Mouse (Mus musculus): ENCODE measurements around the gene Ddx43. TPM values are rescaled to one million over a fixed set of nuclear protein-coding genes. Genes with fewer than 3 reads are reported as not detected.
A peak's percentile ranks its signal among the peaks of the same experiment; 100 is the strongest.

Gene Ddx43
- polyA plus RNA-seq, 1 experiment from 2014 or later, result 0.75 TPM

GRCm38 (mm10) chr9:78428870-78429432 is 33.4 kb downstream of the Ddx43 start:
- no peak for DNase-seq (ENCODE audit: low spot score)
- Histone ChIP-seq H3K27me3 (ENCODE audit: control insufficient read depth, insufficient read depth, low read length) (no peaks in the 10 kb centered on the region), H3K4me3 (replicated peaks; ENCODE audit: low read length) (no peak overlapping the region), H3K4me2 (replicated peaks) (no peak overlapping the region), H3K27ac (no peak overlapping the region), H3K9ac (no peak overlapping the region), H3K4me1 (replicated peaks; ENCODE audit: control insufficient read depth, insufficient read depth, low read length) (no peaks in the 10 kb centered on the region; the same call in 1 of the 2 replicates), H3K9me3 (ENCODE audit: control insufficient read depth, low read length) (no peaks in the 10 kb centered on the region), H3K36me3 (replicated peaks; ENCODE audit: control insufficient read depth, insufficient read depth) (no peaks in the 10 kb centered on the region)
- WGBS, result 85% methylated on average over 4 of the region's 4 CpGs
- no peak for ATAC-seq (ENCODE audit: low FRiP score)

DNA sequence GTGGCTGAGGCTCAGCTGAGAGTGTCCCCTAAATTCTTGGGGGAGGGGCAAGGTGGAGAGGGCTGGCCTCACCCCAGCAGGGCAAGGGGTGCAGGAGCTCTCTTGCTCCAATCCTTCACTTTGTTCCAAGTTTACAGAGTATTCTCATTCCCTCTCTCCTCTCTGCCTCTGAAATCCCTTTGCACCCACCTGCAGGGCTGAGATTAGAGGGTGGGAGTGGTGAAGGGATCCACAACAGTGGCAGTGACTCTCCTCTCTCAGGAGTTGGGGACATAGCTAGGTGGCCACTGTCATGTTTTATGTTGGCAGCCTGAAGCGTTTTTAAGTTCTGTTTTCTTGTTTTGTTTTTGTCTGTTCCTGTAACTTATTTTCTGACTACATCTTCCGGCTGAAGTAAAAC is 34.0 kb downstream of the Ddx43 start:
- Histone ChIP-seq H3K4me3 (replicated peaks; ENCODE audit: low read length) (no peak overlapping the region), H3K27me3 (ENCODE audit: control insufficient read depth, insufficient read depth, low read length) (no peaks in the 10 kb centered on the region), H3K36me3 (replicated peaks; ENCODE audit: control insufficient read depth, insufficient read depth) (no peaks in the 10 kb centered on the region), H3K9ac (no peak overlapping the region), H3K9me3 (ENCODE audit: control insufficient read depth, low read length) (no peaks in the 10 kb centered on the region), H3K4me2 (replicated peaks) (no peak overlapping the region), H3K4me1 (replicated peaks; ENCODE audit: control insufficient read depth, insufficient read depth, low read length) (no peaks in the 10 kb centered on the region; the same call in 1 of the 2 replicates), H3K27ac (no peak overlapping the region)
- DNase-seq (ENCODE audit: low spot score) (no peak), ATAC-seq (ENCODE audit: low FRiP score) (no peak)
- 57% methylated on average over 2 of the region's 2 CpGs for WGBS

DNA sequence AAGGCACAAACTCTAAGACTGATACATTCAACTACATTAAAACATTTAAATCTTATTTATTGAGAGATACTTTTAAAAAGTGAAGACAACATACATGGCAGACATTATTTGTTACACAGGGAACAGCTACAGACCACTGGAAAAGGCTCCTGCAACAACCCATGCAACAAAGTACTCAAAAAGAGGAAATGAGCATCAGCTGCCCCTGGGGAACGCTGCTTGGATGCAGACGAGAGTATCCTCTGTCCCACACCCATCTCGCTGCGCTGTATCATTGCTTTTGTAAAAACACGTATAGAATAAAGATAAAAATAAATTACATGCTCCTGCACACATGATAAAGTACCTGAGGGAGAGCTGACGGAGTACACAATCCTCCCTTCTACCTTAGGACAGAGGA is 34.9 kb downstream of the Ddx43 start:
- no peak overlapping the region for H3K9ac ChIP-seq
- H3K4me1 ChIP-seq (replicated peaks; ENCODE audit: control insufficient read depth, insufficient read depth, low read length), result no peaks in the 10 kb centered on the region; the same call in 1 of the 2 replicates
- H3K27ac ChIP-seq, result no peak overlapping the region
- ATAC-seq (ENCODE audit: low FRiP score), result no peak
- H3K4me3 ChIP-seq (replicated peaks; ENCODE audit: low read length), result no peak overlapping the region
- H3K27me3 ChIP-seq (ENCODE audit: control insufficient read depth, insufficient read depth, low read length), result no peaks in the 10 kb centered on the region
- no peak for DNase-seq (ENCODE audit: low spot score)
- 82% methylated on average over 6 of the region's 6 CpGs for WGBS
- no peaks in the 10 kb centered on the region for H3K36me3 ChIP-seq (replicated peaks; ENCODE audit: control insufficient read depth, insufficient read depth)
- H3K4me2 ChIP-seq (replicated peaks), result no peak overlapping the region
- H3K9me3 ChIP-seq (ENCODE audit: control insufficient read depth, low read length), result no peaks in the 10 kb centered on the region

DNA sequence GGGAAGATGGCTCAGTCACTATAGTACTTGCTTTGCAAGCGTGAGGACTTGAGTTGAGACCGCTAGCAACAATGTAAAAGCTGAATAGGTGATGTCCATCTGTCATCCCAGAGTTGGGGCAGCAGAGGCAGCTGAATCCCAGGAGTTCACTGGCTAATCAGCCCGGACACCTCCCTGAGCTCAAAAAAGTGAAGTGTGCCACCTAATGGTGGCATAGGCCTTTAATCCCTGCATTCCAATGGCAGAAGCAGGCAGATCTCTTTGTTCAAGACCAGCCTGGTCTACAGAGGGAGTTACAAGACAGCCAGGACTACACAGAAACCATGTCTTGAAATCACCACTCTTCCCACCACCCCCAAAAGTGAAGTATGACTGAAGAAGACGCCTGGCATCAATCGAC is 36.9 kb downstream of the Ddx43 start:
- H3K9ac ChIP-seq, result no peak overlapping the region
- H3K4me2 ChIP-seq (replicated peaks), result no peak overlapping the region
- no peak overlapping the region for H3K4me3 ChIP-seq (replicated peaks; ENCODE audit: low read length)
- no peak for ATAC-seq (ENCODE audit: low FRiP score)
- no peaks in the 10 kb centered on the region for H3K9me3 ChIP-seq (ENCODE audit: control insufficient read depth, low read length)
- no peak overlapping the region for H3K27ac ChIP-seq
- no peaks in the 10 kb centered on the region for H3K27me3 ChIP-seq (ENCODE audit: control insufficient read depth, insufficient read depth, low read length)
- no peaks in the 10 kb centered on the region for H3K36me3 ChIP-seq (replicated peaks; ENCODE audit: control insufficient read depth, insufficient read depth)
- no peak for DNase-seq (ENCODE audit: low spot score)
- no peaks in the 10 kb centered on the region; the same call in 1 of the 2 replicates for H3K4me1 ChIP-seq (replicated peaks; ENCODE audit: control insufficient read depth, insufficient read depth, low read length)
- 87% methylated on average over 5 of the region's 5 CpGs for WGBS

DNA sequence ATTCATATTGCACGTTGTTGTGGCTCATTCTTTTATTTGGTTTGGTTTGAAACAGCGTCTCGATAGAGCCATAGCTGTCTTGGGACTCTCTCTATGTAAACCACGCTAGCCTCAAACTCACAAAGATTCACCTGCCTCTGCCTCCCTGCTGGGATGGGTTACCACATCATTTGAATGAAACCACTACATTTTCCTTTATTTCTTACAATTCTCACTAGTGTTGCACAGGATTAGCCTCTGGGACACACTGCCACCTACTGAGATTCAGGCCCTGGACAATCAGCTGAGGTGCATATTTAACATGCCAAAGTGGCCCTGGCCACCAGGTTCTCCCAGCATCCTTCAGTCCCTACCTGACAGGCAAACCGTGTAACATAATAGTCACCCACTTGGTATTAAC is 43.8 kb downstream of the Ddx43 start:
- ATAC-seq (ENCODE audit: low FRiP score) (no peak), DNase-seq (ENCODE audit: low spot score) (no peak)
- Histone ChIP-seq H3K4me1 (replicated peaks; ENCODE audit: control insufficient read depth, insufficient read depth, low read length) (0 out of 2 replicates have a peak, but pooled peaks cover 7% of the 10 kb centered on the region), H3K9me3 (ENCODE audit: control insufficient read depth, low read length) (no peaks in the 10 kb centered on the region), H3K36me3 (replicated peaks; ENCODE audit: control insufficient read depth, insufficient read depth) (no peaks in the 10 kb centered on the region), H3K9ac (no peak overlapping the region), H3K27me3 (ENCODE audit: control insufficient read depth, insufficient read depth, low read length) (peaks cover 56% of the 10 kb centered on the region), H3K4me2 (replicated peaks) (no peak overlapping the region), H3K27ac (no peak overlapping the region), H3K4me3 (replicated peaks; ENCODE audit: low read length) (no peak overlapping the region)
- WGBS, result 70% methylated on average over 5 of the region's 5 CpGs

- 0 out of 2 replicates have a peak, but pooled peaks cover 7% of the 10 kb centered on the region for H3K4me1 ChIP-seq (replicated peaks; ENCODE audit: control insufficient read depth, insufficient read depth, low read length)
- no peaks in the 10 kb centered on the region for H3K36me3 ChIP-seq (replicated peaks; ENCODE audit: control insufficient read depth, insufficient read depth)
- 0 out of 2 replicates have a peak overlapping the region, but pooled peaks have one; percentile 44 for H3K9ac ChIP-seq
- H3K4me2 ChIP-seq (replicated peaks), result peak overlapping the region; percentile 64
- ATAC-seq (ENCODE audit: low FRiP score) (no peak), DNase-seq (ENCODE audit: low spot score) (no peak)
- H3K9me3 ChIP-seq (ENCODE audit: control insufficient read depth, low read length), result no peaks in the 10 kb centered on the region
- peaks cover 80% of the 10 kb centered on the region for H3K27me3 ChIP-seq (ENCODE audit: control insufficient read depth, insufficient read depth, low read length)
- peak overlapping the region; percentile 43 for H3K4me3 ChIP-seq (replicated peaks; ENCODE audit: low read length)
- H3K27ac ChIP-seq, result no peak overlapping the region
- WGBS, result 5% methylated on average over 9 of the region's 9 CpGs
These were observed 46.6 kb downstream of the Ddx43 start for GRCm38 (mm10) chr9:78442237-78442578.

GRCm38 (mm10) chr9:78442579-78443392 is 47.2 kb downstream of the Ddx43 start, which contains the start of gene Cgas:
TSS of gene Cgas (minus strand) at chr9:78443237.
- WGBS, result 1% methylated on average over 81 of the region's 81 CpGs
- Histone ChIP-seq H3K27ac (no peak within 1 kb of the TSS), H3K4me2 (replicated peaks) (peak within 1 kb of the TSS; percentile 64), H3K4me1 (replicated peaks; ENCODE audit: control insufficient read depth, insufficient read depth, low read length) (peaks cover 10% of the 10 kb centered on the region; the same call in 1 of the 2 replicates), H3K36me3 (replicated peaks; ENCODE audit: control insufficient read depth, insufficient read depth) (no peaks in the 10 kb centered on the region), H3K9me3 (ENCODE audit: control insufficient read depth, low read length) (no peaks in the 10 kb centered on the region), H3K4me3 (replicated peaks; ENCODE audit: low read length) (peak within 1 kb of the TSS; percentile 43), H3K27me3 (ENCODE audit: control insufficient read depth, insufficient read depth, low read length) (peaks cover 81% of the 10 kb centered on the region), H3K9ac (peak within 1 kb of the TSS; percentile 44; the same call in 1 of the 2 replicates)
- peak; percentile 68; the same call in 1 of the 2 replicates for ATAC-seq (ENCODE audit: low FRiP score)
- DNase-seq (ENCODE audit: low spot score), result peak; percentile 28

DNA sequence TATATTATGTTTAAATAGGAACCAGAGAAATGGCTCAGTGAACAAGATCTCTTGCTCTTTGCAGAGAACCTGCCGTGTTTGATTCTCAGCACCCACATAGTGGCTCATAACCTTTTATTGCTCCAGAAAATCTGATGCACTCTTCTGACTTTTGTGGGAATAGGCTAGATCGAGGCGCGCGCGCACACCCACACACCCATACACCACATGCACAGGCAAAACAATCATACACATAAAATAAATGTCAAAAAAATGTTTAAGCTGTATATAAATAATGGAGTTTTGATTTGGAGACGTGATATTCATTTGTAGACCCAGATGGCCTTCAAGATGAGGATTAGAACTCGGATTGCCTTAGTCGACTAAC is 52.0 kb downstream of the Ddx43 start:
- peaks cover 43% of the 10 kb centered on the region for H3K27me3 ChIP-seq (ENCODE audit: control insufficient read depth, insufficient read depth, low read length)
- WGBS, result 26% methylated on average over 9 of the region's 9 CpGs
- peak overlapping the region; percentile 97 for H3K4me3 ChIP-seq (replicated peaks; ENCODE audit: low read length)
- peak overlapping the region; percentile 87 for H3K9ac ChIP-seq
- DNase-seq (ENCODE audit: low spot score), result no peak
- no peak; the same call in 1 of the 2 replicates for ATAC-seq (ENCODE audit: low FRiP score)
- peaks cover 22% of the 10 kb centered on the region for H3K36me3 ChIP-seq (replicated peaks; ENCODE audit: control insufficient read depth, insufficient read depth)
- H3K27ac ChIP-seq, result no peak overlapping the region
- H3K4me2 ChIP-seq (replicated peaks), result peak overlapping the region; percentile 70
- no peaks in the 10 kb centered on the region for H3K9me3 ChIP-seq (ENCODE audit: control insufficient read depth, low read length)
- H3K4me1 ChIP-seq (replicated peaks; ENCODE audit: control insufficient read depth, insufficient read depth, low read length), result peaks cover 18% of the 10 kb centered on the region

DNA sequence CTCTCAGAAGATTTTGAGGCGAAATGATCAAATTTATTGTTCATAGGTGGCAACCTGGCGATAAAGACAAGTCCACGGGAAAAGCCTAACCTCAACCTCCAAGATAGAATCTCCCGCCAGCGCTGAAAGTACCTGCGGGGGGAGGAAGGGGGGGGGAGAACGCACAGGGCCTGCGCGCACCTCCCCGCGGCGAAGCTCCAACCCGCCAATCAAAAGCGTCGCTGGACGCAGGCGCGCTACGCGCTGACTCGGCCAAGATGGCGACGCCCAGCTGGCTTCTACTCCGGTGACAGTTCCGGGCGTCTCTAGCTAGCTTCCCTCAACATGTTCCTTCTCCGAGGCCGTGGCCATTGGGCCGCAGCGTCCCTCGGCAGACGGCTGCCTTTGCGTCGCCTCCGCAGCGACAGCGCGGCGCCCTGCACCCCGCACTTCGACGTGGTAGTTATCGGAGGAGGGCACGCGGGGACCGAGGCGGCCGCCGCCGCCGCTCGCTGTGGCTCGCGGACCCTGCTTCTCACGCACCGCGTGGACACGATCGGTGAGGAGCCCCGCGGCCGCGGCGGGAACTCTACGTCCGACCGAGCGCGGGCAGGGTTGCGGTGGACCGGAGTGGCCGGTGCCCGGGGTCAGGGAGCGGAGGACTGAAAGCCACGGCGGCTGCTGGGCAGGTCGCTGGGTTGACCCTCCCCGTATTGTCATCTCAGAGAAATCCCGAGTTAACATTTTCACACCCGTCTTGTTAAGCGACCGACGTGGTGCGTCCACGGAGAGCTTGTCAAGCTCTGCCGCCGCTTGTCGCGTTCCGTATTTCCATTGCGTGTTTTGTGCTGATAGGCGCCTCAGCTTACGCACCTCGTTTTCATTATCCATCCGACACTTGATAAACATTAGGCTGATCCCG is 52.6 kb downstream of the Ddx43 start, which contains the start of the genes Mto1 and Gm17324:
TSS of gene Mto1 (plus strand) at position 236 of the 901 bp plus-strand sequence.
TSS of gene Gm17324 (minus strand) at position 814 of the 901 bp plus-strand sequence.
- WGBS, result under 1% methylated on average over 95 of the region's 96 CpGs
- H3K27me3 ChIP-seq (ENCODE audit: control insufficient read depth, insufficient read depth, low read length), result peaks cover 37% of the 10 kb centered on the region
- DNase-seq (ENCODE audit: low spot score) (peak; percentile 97), ATAC-seq (ENCODE audit: low FRiP score) (peak; percentile 97)
- peak within 1 kb of the TSS; percentile 87 for H3K9ac ChIP-seq
- H3K4me2 ChIP-seq (replicated peaks), result peak within 1 kb of the TSS; percentile 70
- H3K27ac ChIP-seq, result peak within 1 kb of the TSS; percentile 91
- H3K9me3 ChIP-seq (ENCODE audit: control insufficient read depth, low read length), result no peaks in the 10 kb centered on the region
- peak within 1 kb of the TSS; percentile 97 for H3K4me3 ChIP-seq (replicated peaks; ENCODE audit: low read length)
- peaks cover 12% of the 10 kb centered on the region for H3K4me1 ChIP-seq (replicated peaks; ENCODE audit: control insufficient read depth, insufficient read depth, low read length)
- H3K36me3 ChIP-seq (replicated peaks; ENCODE audit: control insufficient read depth, insufficient read depth), result peaks cover 28% of the 10 kb centered on the region

Data from hindbrain, embryonic 14.5 days (tissue).